Comparison of ENCODE assay signal across 8 mouse cellular contexts in the genomic region with DNA sequence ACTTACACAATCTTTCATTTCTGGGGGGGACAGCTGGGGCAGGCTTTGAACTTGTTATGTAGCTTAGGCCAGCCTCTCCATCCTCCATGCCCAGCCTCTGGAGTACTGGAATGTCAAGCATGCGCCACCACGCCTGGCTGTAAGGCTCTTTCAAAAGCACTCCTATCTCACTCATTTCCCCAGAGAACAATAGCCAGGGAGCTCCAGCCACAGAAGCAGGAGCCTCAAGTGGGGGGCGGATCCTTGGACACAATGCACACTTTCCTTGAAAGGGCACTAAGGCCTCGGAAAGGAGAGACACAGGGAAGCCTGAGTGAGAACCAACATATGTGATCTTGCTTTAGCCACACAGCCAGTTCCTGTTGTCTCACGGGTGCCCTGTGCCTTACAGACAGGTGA.
DNase-seq lines count a peak whose midpoint lies in the region; ATAC-seq lines count a peak whose summit lies in the region.

No protein-coding gene starts in this region.

- H3K27me3 ChIP-seq in liver, embryonic 11.5 days (replicated peaks; ENCODE audit: control insufficient read depth, insufficient read depth, low read length): no peaks in the 10 kb centered on the region
- H3K27me3 ChIP-seq in heart, embryonic 11.5 days (ENCODE audit: control insufficient read depth, insufficient read depth, low read length): peaks cover 5% of the 10 kb centered on the region; the same call in 1 of the 2 replicates
- H3K27me3 ChIP-seq in limb, embryonic 12.5 days: peaks cover 23% of the 10 kb centered on the region
- no peaks in the 10 kb centered on the region for H3K27me3 ChIP-seq in stomach, embryonic 14.5 days (ENCODE audit: control insufficient read depth, insufficient read depth, low read length)

- no peaks in the 10 kb centered on the region for H3K36me3 ChIP-seq in liver, embryonic 11.5 days (ENCODE audit: control insufficient read depth, insufficient read depth, low read length)
- no peaks in the 10 kb centered on the region for H3K36me3 ChIP-seq in heart, embryonic 11.5 days (ENCODE audit: control insufficient read depth, insufficient read depth, low read length)
- H3K36me3 ChIP-seq in limb, embryonic 12.5 days: no peaks in the 10 kb centered on the region
- no peaks in the 10 kb centered on the region for H3K36me3 ChIP-seq in stomach, embryonic 14.5 days (ENCODE audit: control insufficient read depth, insufficient read depth, low read length)

- WGBS in liver, embryonic 11.5 days: 12% methylated on average over 5 of the region's 5 CpGs
- whole genome bisulfite sequencing in heart, embryonic 11.5 days (ENCODE audit: insufficient replicate concordance): 5% methylated on average over 5 of the region's 5 CpGs
- WGBS in limb, embryonic 12.5 days: 14% methylated on average over 5 of the region's 5 CpGs
- 16% methylated on average over 5 of the region's 5 CpGs for whole genome bisulfite sequencing in stomach, embryonic 14.5 days

- no peak overlapping the region for H3K27ac ChIP-seq in liver, embryonic 11.5 days (ENCODE audit: low read depth, low read length)
- H3K27ac ChIP-seq in heart, embryonic 11.5 days (ENCODE audit: low read depth, low read length): peak overlapping the region; percentile 75
- H3K27ac ChIP-seq in limb, embryonic 12.5 days: 0 out of 2 replicates have a peak overlapping the region, but pooled peaks have one; percentile 1
- no peak overlapping the region for H3K27ac ChIP-seq in stomach, embryonic 14.5 days (ENCODE audit: low read length)

- no peak for ATAC-seq in liver, embryonic 11.5 days (replicated peaks; ENCODE audit: low FRiP score)
- peak; percentile 67 for ATAC-seq in heart, embryonic 11.5 days (replicated peaks; ENCODE audit: insufficient number of reproducible peaks, low FRiP score, low TSS enrichment)
- ATAC-seq in limb, embryonic 12.5 days (ENCODE audit: insufficient number of reproducible peaks, insufficient read depth, low FRiP score, low TSS enrichment, low read depth): no peak
- peak; percentile 66 for ATAC-seq in stomach, embryonic 14.5 days (ENCODE audit: insufficient number of reproducible peaks, insufficient read depth, low FRiP score, low read depth)

- no peak overlapping the region for H3K9ac ChIP-seq in liver, embryonic 11.5 days (ENCODE audit: low read depth, low read length)
- H3K9ac ChIP-seq in heart, embryonic 11.5 days (ENCODE audit: low read depth, low read length): no peak overlapping the region
- 0 out of 2 replicates have a peak overlapping the region, but pooled peaks have one; percentile 18 for H3K9ac ChIP-seq in limb, embryonic 12.5 days (replicated peaks)
- H3K9ac ChIP-seq in stomach, embryonic 14.5 days (replicated peaks; ENCODE audit: low read depth, low read length): no peak overlapping the region

- no peaks in the 10 kb centered on the region for H3K9me3 ChIP-seq in liver, embryonic 11.5 days (ENCODE audit: control insufficient read depth, low read length)
- no peaks in the 10 kb centered on the region for H3K9me3 ChIP-seq in heart, embryonic 11.5 days (replicated peaks; ENCODE audit: control insufficient read depth, low read length)
- no peaks in the 10 kb centered on the region; the same call in 1 of the 2 replicates for H3K9me3 ChIP-seq in limb, embryonic 12.5 days
- no peaks in the 10 kb centered on the region for H3K9me3 ChIP-seq in stomach, embryonic 14.5 days (ENCODE audit: control insufficient read depth, low read depth, low read length)

- DNase-seq in liver: peak; percentile 12
- no peak for DNase-seq in liver, embryonic 11.5 days (ENCODE audit: low spot score)
- DNase-seq in frontal cortex, postnatal 25 days (ENCODE audit: low spot score in 2 of 2): no peak
- no peak for DNase-seq in layer of hippocampus, adult 18-20 months (ENCODE audit: low spot score in 2 of 2)
- DNase-seq in right cerebral cortex, postnatal 14 days: no peak

- H3K4me3 ChIP-seq in liver, embryonic 11.5 days (ENCODE audit: low read depth, low read length): no peak overlapping the region
- H3K4me3 ChIP-seq in heart, embryonic 11.5 days (ENCODE audit: low read depth, low read length): no peak overlapping the region
- H3K4me3 ChIP-seq in limb, embryonic 12.5 days (replicated peaks): no peak overlapping the region
- no peak overlapping the region for H3K4me3 ChIP-seq in stomach, embryonic 14.5 days (ENCODE audit: low read depth, low read length)

- peaks cover 3% of the 10 kb centered on the region; the same call in 1 of the 2 replicates for H3K4me1 ChIP-seq in liver, embryonic 11.5 days (replicated peaks; ENCODE audit: control insufficient read depth, insufficient read depth, low read length)
- peaks cover 29% of the 10 kb centered on the region for H3K4me1 ChIP-seq in heart, embryonic 11.5 days (ENCODE audit: control insufficient read depth, insufficient read depth, low read length)
- H3K4me1 ChIP-seq in limb, embryonic 12.5 days (replicated peaks): peaks cover 35% of the 10 kb centered on the region
- H3K4me1 ChIP-seq in stomach, embryonic 14.5 days (ENCODE audit: control insufficient read depth, insufficient read depth, low read length): peaks cover 18% of the 10 kb centered on the region

- no peak overlapping the region for H3K4me2 ChIP-seq in liver, embryonic 11.5 days
- no peak overlapping the region; the same call in 1 of the 2 replicates for H3K4me2 ChIP-seq in heart, embryonic 11.5 days
- H3K4me2 ChIP-seq in limb, embryonic 12.5 days: no peak overlapping the region
- H3K4me2 ChIP-seq in stomach, embryonic 14.5 days (replicated peaks; ENCODE audit: low read depth, low read length): no peak overlapping the region; the same call in 1 of the 2 replicates

Comparison
In these comparisons a context has a peak if more than half of its experiments do, and no peak if none do; other contexts are left out.
1. ATAC-seq: peak in heart, embryonic 11.5 days (single experiment) and stomach, embryonic 14.5 days (single experiment); none in liver, embryonic 11.5 days (single experiment) and limb, embryonic 12.5 days (single experiment).
2. H3K27ac ChIP-seq: peak in heart, embryonic 11.5 days (single experiment) and limb, embryonic 12.5 days (single experiment); none in liver, embryonic 11.5 days (single experiment) and stomach, embryonic 14.5 days (single experiment).